Mouse (Mus musculus) megakaryocyte progenitor cell, adult 5-6 weeks (primary cell): ENCODE data around the gene Dlgap1. TPM values are rescaled to one million over a fixed set of nuclear protein-coding genes. Genes with fewer than 3 reads are reported as not detected.

ENCODE experiments used
- ATAC-seq: replicated peaks from 2 replicates; pipeline ENCODE4 v1.8.0; 2016; ENCODE audit warnings: mild to moderate bottlenecking, moderate TSS enrichment, inconsistent platforms; ENCODE audit not compliant: poor library complexity
- total RNA-seq, 2 experiments: library from RNA; stranded (forward) in 1 of 2; stranded (reverse) in 1 of 2; fragments of 157-497, 149-512 nt in 1 of 2; fragments of 200-1000 nt in 1 of 2; gene quantifications; 2 replicates each; pipeline versions ENCODE4 v1.2.3 to v1.2.4; 2015 to 2017

Gene Dlgap1
- total RNA-seq, 2 experiments from 2014 or later = not detected

DNA sequence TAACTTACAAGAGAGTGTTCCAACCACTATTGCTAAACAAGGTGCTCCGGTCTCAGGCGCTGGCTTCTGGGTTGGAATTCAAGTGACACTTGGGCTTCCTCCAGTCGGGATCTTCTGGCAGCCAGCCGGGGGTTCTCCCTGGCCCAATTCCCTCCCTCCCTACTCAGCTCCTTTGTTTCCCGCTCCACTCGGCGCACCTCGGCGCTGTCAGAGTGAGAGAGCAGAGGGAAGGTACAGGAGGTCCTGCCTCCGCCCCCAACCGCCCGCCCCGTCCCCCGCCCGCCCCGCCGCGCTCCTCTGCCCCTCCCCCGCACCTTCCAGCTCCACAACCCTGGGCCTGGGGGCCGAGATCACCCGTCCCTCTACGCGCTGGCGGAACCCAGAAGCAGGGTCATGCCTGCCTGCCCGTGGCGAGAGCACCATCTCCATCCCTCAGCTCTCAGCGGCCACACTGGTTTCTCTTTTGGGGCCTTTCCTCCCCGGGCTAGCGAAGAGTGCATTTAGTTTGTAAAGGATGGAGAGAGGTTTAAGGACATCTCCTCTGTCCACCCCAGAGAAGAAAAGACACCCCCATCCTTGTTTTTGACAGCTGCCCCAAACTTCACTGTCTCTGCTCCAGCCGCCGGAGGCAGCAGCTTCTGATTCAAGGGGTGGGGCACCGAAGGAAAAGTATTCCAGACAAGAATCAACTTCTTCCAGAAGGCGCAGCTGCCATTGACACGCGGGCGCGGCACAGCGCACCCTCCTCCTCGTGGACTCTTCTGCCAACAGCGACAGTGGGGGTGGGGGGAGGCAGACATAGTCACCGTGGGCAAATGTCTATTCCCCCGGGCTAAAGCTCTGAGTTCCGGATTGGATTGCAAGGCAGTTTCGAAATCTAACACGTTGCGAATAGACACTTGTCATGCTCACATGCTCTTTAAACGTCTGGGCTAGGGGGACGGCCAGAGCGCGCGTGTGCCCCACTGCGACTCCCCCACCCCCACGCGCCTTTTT lies 882.4 kb downstream of the Dlgap1 start:
- peak; percentile 24 for ATAC-seq

DNA sequence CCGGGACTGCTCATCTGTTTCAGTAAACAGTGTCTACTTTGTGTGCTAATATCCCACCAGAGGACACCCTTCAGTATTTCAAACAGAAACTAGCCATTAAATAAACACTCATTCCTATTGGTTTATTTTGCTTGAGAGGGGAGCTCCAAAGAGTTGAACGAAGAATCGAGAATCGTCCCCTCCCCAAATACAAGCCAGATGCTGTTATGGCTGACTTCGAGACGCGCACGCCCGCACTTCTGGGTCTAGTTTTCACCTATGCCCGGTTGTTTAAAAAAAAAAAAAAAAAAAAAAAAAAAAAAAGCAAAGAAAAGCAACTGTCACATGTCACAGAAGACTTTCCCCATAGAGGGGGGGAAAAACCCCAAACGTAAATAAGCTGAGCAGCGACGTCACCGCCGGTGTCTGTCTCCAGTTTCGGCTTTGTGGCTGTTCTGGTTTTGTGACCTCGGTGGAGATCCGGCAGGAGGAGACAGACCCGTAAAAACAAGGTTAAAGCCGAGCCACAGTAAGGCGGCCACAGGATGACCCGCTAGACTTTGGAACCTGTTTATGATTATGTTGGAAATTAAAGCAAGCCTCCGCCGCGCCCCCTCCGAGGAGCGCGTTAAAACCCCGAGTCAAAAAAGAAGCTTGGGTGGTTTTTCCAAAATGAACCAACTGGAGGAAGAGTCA lies 883.3 kb downstream of the Dlgap1 start:
- ATAC-seq = peak; percentile 10

- peak; percentile 18 for ATAC-seq
These were observed 884.0 kb downstream of the Dlgap1 start for GRCm38 (mm10) chr17:70852686-70853386.

- ATAC-seq = peak; percentile 4
These were observed 884.6 kb downstream of the Dlgap1 start, which contains the start of gene Tgif1 for GRCm38 (mm10) chr17:70853436-70853905. TSS of gene Tgif1 (minus strand) at chr17:70853546.

DNA sequence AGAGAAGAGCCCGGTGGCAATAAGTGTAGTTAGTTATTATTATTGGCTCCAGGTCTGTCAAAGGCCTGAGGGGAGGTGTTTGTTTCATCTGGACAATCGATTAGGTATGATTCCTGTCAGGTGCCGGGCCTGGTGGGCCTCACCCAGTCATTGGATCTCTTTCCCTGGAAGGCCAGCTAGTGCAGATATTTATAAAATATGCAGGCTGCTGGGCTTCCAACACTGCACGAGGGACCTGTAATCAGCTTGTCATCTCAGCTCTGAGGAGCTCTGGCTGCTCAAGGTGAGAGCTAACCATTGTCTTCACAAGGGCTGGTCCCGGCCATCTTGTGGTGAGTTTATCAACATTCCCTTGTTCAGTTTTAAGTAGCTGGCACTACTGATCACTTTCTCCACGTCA lies 885.1 kb downstream of the Dlgap1 start:
- ATAC-seq = no peak

GRCm38 (mm10) chr17:70856871-70857415 lies 888.1 kb downstream of the Dlgap1 start:
- no peak for ATAC-seq

GRCm38 (mm10) chr17:70858814-70859213 lies 889.9 kb downstream of the Dlgap1 start:
- ATAC-seq = no peak

DNA sequence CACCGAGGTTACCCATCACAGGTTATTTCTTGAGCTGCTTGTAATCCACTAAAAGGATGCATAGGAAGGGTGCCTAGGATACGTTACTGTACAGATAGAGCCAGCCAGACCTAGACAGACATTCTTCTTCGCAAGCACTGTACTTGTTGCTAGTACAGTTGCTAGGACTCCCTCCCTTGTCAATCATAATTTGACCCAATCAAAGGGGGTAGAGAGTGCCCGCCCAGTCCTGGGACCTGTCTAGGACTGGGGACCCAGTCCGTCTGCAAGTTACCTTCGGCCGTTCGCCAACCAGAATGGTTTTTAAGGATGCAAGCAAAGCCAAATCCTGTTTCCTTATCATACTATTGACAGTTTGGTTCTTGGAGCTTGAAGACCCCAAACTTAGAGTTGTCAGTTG lies 895.2 kb downstream of the Dlgap1 start:
- ATAC-seq = no peak

- no peak for ATAC-seq
These were observed 895.8 kb downstream of the Dlgap1 start for GRCm38 (mm10) chr17:70864645-70865044.

GRCm38 (mm10) chr17:70865060-70865604 lies 896.3 kb downstream of the Dlgap1 start:
- ATAC-seq = no peak

DNA sequence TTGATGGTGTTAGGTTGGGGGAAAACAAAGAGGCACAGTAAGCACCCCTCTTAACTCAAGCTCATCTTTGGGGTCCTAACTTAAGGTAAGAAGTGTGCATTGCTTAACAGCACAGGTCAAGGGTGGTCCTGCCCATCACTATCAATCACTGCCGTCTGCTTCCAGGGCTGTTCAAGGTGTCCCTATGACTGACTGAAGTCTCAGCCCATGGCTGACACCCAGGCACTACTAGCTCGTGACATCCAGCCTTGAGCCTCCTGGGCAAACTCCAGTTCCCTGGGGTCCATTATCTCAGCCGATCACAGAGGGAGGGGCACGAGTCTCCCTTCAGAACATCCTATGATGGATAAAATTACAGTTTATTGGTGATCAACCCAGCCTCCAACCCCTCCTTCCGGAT lies 897.2 kb downstream of the Dlgap1 start:
- ATAC-seq = no peak

DNA sequence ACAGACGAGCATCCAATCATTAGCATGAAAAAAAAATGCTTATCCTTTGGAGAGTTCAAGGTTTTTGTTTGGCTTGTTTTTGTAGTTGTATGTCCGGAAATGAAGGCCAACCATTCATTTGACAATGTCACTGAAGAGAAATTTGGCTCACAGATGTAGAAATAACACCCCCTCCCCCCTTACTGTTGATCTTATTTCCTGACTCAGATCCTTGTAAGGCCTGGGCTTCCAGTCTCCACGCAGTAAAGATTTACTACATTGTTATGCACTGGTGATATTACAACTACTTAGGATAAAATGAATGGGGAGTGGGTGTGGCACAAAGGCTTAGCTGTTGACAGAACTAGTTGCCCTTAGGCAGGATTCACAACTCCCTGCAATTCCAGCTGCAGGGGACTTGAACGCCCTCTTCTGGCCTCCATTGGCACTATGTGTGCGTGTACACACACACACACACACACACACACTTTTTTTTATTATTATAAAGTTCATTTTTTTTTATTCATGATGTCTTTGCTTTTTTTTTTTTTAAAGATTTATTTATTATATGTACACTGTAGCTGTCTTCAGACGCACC lies 897.8 kb downstream of the Dlgap1 start:
- no peak for ATAC-seq

- ATAC-seq = no peak
These were observed 899.8 kb downstream of the Dlgap1 start for GRCm38 (mm10) chr17:70868577-70869229.

GRCm38 (mm10) chr17:70870581-70870980 lies 901.7 kb downstream of the Dlgap1 start:
- no peak for ATAC-seq
